Mouse (Mus musculus): ENCODE results near the gene Sapcd1.

Sapcd1 gene

GRCm38 (mm10) chr17:34980655-34981054, 47.2 kb downstream of the Sapcd1 start:
- DNase-seq (ENCODE audit: low spot score), result peak; percentile 72

- DNase-seq (ENCODE audit: low spot score), result no peak
These were observed 48.2 kb downstream of the Sapcd1 start for GRCm38 (mm10) chr17:34979631-34980030.

GRCm38 (mm10) chr17:34978239-34978638, 49.6 kb downstream of the Sapcd1 start:
- no peak for DNase-seq (ENCODE audit: low spot score)

DNA sequence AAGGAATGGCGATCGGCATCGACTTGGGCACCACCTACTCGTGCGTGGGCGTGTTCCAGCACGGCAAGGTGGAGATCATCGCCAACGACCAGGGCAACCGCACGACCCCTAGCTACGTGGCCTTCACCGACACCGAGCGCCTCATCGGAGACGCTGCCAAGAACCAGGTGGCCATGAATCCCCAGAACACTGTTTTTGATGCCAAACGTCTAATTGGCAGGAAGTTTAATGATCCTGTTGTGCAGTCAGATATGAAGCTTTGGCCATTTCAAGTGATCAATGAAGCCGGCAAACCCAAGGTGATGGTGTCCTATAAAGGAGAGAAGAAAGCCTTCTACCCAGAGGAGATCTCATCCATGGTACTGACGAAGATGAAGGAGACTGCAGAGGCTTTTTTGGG, 50.8 kb downstream of the Sapcd1 start:
- DNase-seq (ENCODE audit: low spot score), result no peak
